8 mouse cellular contexts compared by ENCODE assay signal in the genomic region with DNA sequence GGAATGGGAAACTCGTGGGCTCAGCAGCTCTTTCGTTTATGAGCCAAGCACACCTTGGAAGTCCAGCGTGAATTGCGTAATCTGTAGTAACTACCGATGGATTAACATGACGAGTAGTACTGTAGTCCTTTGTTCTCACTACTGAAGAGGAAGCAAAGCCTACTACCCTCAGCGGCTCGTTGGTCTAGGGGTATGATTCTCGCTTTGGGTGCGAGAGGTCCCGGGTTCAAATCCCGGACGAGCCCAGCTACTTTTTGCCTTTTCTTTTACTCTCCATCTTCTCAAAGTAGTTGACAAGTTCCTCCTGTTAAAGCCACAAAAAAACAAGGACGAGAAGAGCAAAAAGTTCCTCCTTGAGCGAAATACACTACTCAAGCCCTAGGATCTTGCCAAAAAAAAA. TPM values are rescaled to one million over a fixed set of nuclear protein-coding genes. Genes with fewer than 3 reads are reported as not detected.
A peak's percentile ranks its signal among the peaks of the same experiment; 100 is the strongest.
DNase-seq lines count a peak whose midpoint lies in the region; ATAC-seq lines count a peak whose summit lies in the region.

No protein-coding gene starts in this region.

- H3K27ac ChIP-seq in intestine, embryonic 16.5 days (ENCODE audit: low read length), result no peak overlapping the region
- no peak overlapping the region for H3K27ac ChIP-seq in limb, embryonic 11.5 days (replicated peaks; ENCODE audit: low read depth, low read length)
- H3K27ac ChIP-seq in midbrain, embryonic 11.5 days (ENCODE audit: low read depth, low read length), result no peak overlapping the region

- H3K4me3 ChIP-seq in erythroblast, embryonic 14.5 days (replicated peaks), result peak overlapping the region; percentile 75
- H3K4me3 ChIP-seq in intestine, embryonic 16.5 days (ENCODE audit: low read length), result peak overlapping the region; percentile 65
- H3K4me3 ChIP-seq in limb, embryonic 11.5 days (ENCODE audit: low read depth, low read length), result peak overlapping the region; percentile 53
- peak overlapping the region; percentile 43 for H3K4me3 ChIP-seq in midbrain, embryonic 11.5 days (ENCODE audit: low read depth, low read length)

- H3K9ac ChIP-seq in intestine, embryonic 16.5 days (ENCODE audit: low read depth, low read length), result no peak overlapping the region
- no peak overlapping the region for H3K9ac ChIP-seq in limb, embryonic 11.5 days (ENCODE audit: low read length)
- no peak overlapping the region for H3K9ac ChIP-seq in midbrain, embryonic 11.5 days (ENCODE audit: low read length)

- peaks cover 61% of the 10 kb centered on the region for H3K4me1 ChIP-seq in erythroblast, embryonic 14.5 days (ENCODE audit: control insufficient read depth)
- H3K4me1 ChIP-seq in intestine, embryonic 16.5 days (ENCODE audit: control insufficient read depth, insufficient read depth, low read length), result no peaks in the 10 kb centered on the region
- H3K4me1 ChIP-seq in limb, embryonic 11.5 days (ENCODE audit: control insufficient read depth, insufficient read depth, low read length), result no peaks in the 10 kb centered on the region; the same call in 1 of the 2 replicates
- H3K4me1 ChIP-seq in midbrain, embryonic 11.5 days (ENCODE audit: control insufficient read depth, insufficient read depth, low read length), result peaks cover 3% of the 10 kb centered on the region; the same call in 1 of the 2 replicates

- H3K36me3 ChIP-seq in erythroblast, embryonic 14.5 days (ENCODE audit: control insufficient read depth), result no peaks in the 10 kb centered on the region
- no peaks in the 10 kb centered on the region for H3K36me3 ChIP-seq in intestine, embryonic 16.5 days (ENCODE audit: control insufficient read depth, insufficient read depth, low read length)
- no peaks in the 10 kb centered on the region for H3K36me3 ChIP-seq in limb, embryonic 11.5 days (ENCODE audit: control insufficient read depth, insufficient read depth, low read length)
- no peaks in the 10 kb centered on the region for H3K36me3 ChIP-seq in midbrain, embryonic 11.5 days (ENCODE audit: control insufficient read depth, insufficient read depth, low read length)

- H3K4me2 ChIP-seq in intestine, embryonic 16.5 days (ENCODE audit: low read depth, low read length), result peak overlapping the region; percentile 53
- H3K4me2 ChIP-seq in limb, embryonic 11.5 days (ENCODE audit: low read depth, severe bottlenecking), result peak overlapping the region; percentile 70
- H3K4me2 ChIP-seq in midbrain, embryonic 11.5 days, result peak overlapping the region; percentile 60

- WGBS in intestine, embryonic 16.5 days, result 2% methylated on average over 15 of the region's 15 CpGs
- under 1% methylated on average over 15 of the region's 15 CpGs for WGBS in limb, embryonic 11.5 days
- under 1% methylated on average over 15 of the region's 15 CpGs for WGBS in midbrain, embryonic 11.5 days

- H3K9me3 ChIP-seq in erythroblast, embryonic 14.5 days (ENCODE audit: control insufficient read depth, low read length), result peaks cover 3% of the 10 kb centered on the region; the same call in 1 of the 2 replicates
- H3K9me3 ChIP-seq in intestine, embryonic 16.5 days (ENCODE audit: control insufficient read depth, low read length), result no peaks in the 10 kb centered on the region
- H3K9me3 ChIP-seq in limb, embryonic 11.5 days (ENCODE audit: control insufficient read depth, low read length), result no peaks in the 10 kb centered on the region
- H3K9me3 ChIP-seq in midbrain, embryonic 11.5 days (ENCODE audit: control insufficient read depth, low read length), result no peaks in the 10 kb centered on the region

- peak; percentile 53 to 65 for DNase-seq in cerebellum, postnatal 14 days
- DNase-seq in gastrocnemius, postnatal 10 days, result peak; percentile 49
- DNase-seq in limb, embryonic 11.5 days (ENCODE audit: low spot score), result peak; percentile 92
- DNase-seq in midbrain, embryonic 11.5 days (ENCODE audit: low spot score, missing footprints), result peak; percentile 97
- peak; percentile 60 for DNase-seq in spleen, adult 12 weeks (ENCODE audit: low spot score)

- no peaks in the 10 kb centered on the region for H3K27me3 ChIP-seq in erythroblast, embryonic 14.5 days (ENCODE audit: control insufficient read depth)
- H3K27me3 ChIP-seq in intestine, embryonic 16.5 days (replicated peaks; ENCODE audit: control insufficient read depth, insufficient read depth, low read length), result no peaks in the 10 kb centered on the region
- no peaks in the 10 kb centered on the region for H3K27me3 ChIP-seq in limb, embryonic 11.5 days (ENCODE audit: control insufficient read depth, insufficient read depth, low read length)
- peaks cover 15% of the 10 kb centered on the region for H3K27me3 ChIP-seq in midbrain, embryonic 11.5 days (ENCODE audit: control insufficient read depth, insufficient read depth, low read length)

- ATAC-seq in erythroblast, adult 5-6 weeks (replicated peaks; ENCODE audit: low FRiP score, poor library complexity, severe bottlenecking), result no peak
- ATAC-seq in intestine, embryonic 16.5 days, result peak; percentile 70
- ATAC-seq in limb, embryonic 11.5 days (ENCODE audit: insufficient number of reproducible peaks, low FRiP score, low TSS enrichment, low read depth), result peak; percentile 63; the same call in 1 of the 2 replicates
- peak; percentile 60; the same call in 1 of the 2 replicates for ATAC-seq in midbrain, embryonic 11.5 days (ENCODE audit: low FRiP score)

RNA-seq across cellular contexts. Expression of a gene that starts 17.7 kb away (rescaled TPM):
- 1.1 and 1.4 TPM in 2 replicates for polyA plus RNA-seq in erythroblast, embryonic 14.5 days (2012)
- 20.9 and 24.0 TPM in 2 replicates for total RNA-seq in erythroblast, adult 5-6 weeks (2015; ENCODE audit: low replicate concordance)
- 65.4 and 81.5 TPM in 2 replicates for total RNA-seq in erythroblast, adult 5-6 weeks (2017; ENCODE audit: low replicate concordance)
- 10 to 100 TPM; 50.9 to 58.2 TPM for total RNA-seq in gastrocnemius, postnatal 10 days (2021)
- 43.4 and 53.5 TPM in 2 replicates for polyA plus RNA-seq in intestine, embryonic 16.5 days (2015; fragmentation: Nextera tagmentation; extraction: Ambion mirVana)
- polyA plus RNA-seq in limb, embryonic 11.5 days (2014; fragmentation: Nextera tagmentation; extraction: Ambion mirVana), result 47.9 and 54.0 TPM in 2 replicates
- 42.8 and 47.4 TPM in 2 replicates for polyA plus RNA-seq in midbrain, embryonic 11.5 days (2014; fragmentation: Nextera tagmentation; extraction: Ambion mirVana)

RNA-seq across cellular contexts. Expression of a gene that starts 38.4 kb away (rescaled TPM):
- polyA plus RNA-seq in erythroblast, embryonic 14.5 days (2012), result 0.08 TPM in 2 replicates
- not detected in 2 replicates for total RNA-seq in erythroblast, adult 5-6 weeks (2015; ENCODE audit: low replicate concordance)
- total RNA-seq in erythroblast, adult 5-6 weeks (2017; ENCODE audit: low replicate concordance), result 0.56 TPM in 1 of 2 replicates, not detected in the other
- under 1 TPM; 0.43 to 0.63 TPM for total RNA-seq in gastrocnemius, postnatal 10 days (2021)
- polyA plus RNA-seq in intestine, embryonic 16.5 days (2015; fragmentation: Nextera tagmentation; extraction: Ambion mirVana), result 4.0 and 9.6 TPM in 2 replicates
- 2.4 and 5.0 TPM in 2 replicates for polyA plus RNA-seq in limb, embryonic 11.5 days (2014; fragmentation: Nextera tagmentation; extraction: Ambion mirVana)
- polyA plus RNA-seq in midbrain, embryonic 11.5 days (2014; fragmentation: Nextera tagmentation; extraction: Ambion mirVana), result 22.5 and 26.9 TPM in 2 replicates

RNA-seq across cellular contexts. Expression of a gene that starts 50.6 kb away (rescaled TPM):
- 4.2 and 5.7 TPM in 2 replicates for polyA plus RNA-seq in erythroblast, embryonic 14.5 days (2012)
- total RNA-seq in erythroblast, adult 5-6 weeks (2015; ENCODE audit: low replicate concordance), result 27.4 and 43.2 TPM in 2 replicates
- 2.5 and 23.8 TPM in 2 replicates for total RNA-seq in erythroblast, adult 5-6 weeks (2017; ENCODE audit: low replicate concordance)
- 100 to 1,000 TPM; 828 to 975 TPM for total RNA-seq in gastrocnemius, postnatal 10 days (2021)
- 906 and 911 TPM in 2 replicates for polyA plus RNA-seq in intestine, embryonic 16.5 days (2015; fragmentation: Nextera tagmentation; extraction: Ambion mirVana)
- 663 and 706 TPM in 2 replicates for polyA plus RNA-seq in limb, embryonic 11.5 days (2014; fragmentation: Nextera tagmentation; extraction: Ambion mirVana)
- 739 and 783 TPM in 2 replicates for polyA plus RNA-seq in midbrain, embryonic 11.5 days (2014; fragmentation: Nextera tagmentation; extraction: Ambion mirVana)

RNA-seq across cellular contexts. Expression of a gene that starts 56.8 kb away (rescaled TPM):
- polyA plus RNA-seq in erythroblast, embryonic 14.5 days (2012), result 1.2 TPM in 2 replicates
- total RNA-seq in erythroblast, adult 5-6 weeks (2015; ENCODE audit: low replicate concordance), result 27.2 and 38.0 TPM in 2 replicates
- 42.0 and 49.9 TPM in 2 replicates for total RNA-seq in erythroblast, adult 5-6 weeks (2017; ENCODE audit: low replicate concordance)
- 10 to 100 TPM; 48.1 to 52.6 TPM for total RNA-seq in gastrocnemius, postnatal 10 days (2021)
- 27.3 and 27.9 TPM in 2 replicates for polyA plus RNA-seq in intestine, embryonic 16.5 days (2015; fragmentation: Nextera tagmentation; extraction: Ambion mirVana)
- polyA plus RNA-seq in limb, embryonic 11.5 days (2014; fragmentation: Nextera tagmentation; extraction: Ambion mirVana), result 52.0 and 54.4 TPM in 2 replicates
- 54.5 and 57.0 TPM in 2 replicates for polyA plus RNA-seq in midbrain, embryonic 11.5 days (2014; fragmentation: Nextera tagmentation; extraction: Ambion mirVana)

Comparison
In these comparisons a context has a peak if more than half of its experiments do, and no peak if none do; other contexts are left out.
1. RNA of a gene that starts 17.7 kb away (polyA plus RNA-seq): 47.9 to 54.0 TPM in limb, embryonic 11.5 days, 43.4 to 53.5 TPM in intestine, embryonic 16.5 days and 42.8 to 47.4 TPM in midbrain, embryonic 11.5 days; 1.1 to 1.4 TPM in erythroblast, embryonic 14.5 days; every median in the first group is over 10 times any median in the second.
2. RNA of a gene that starts 50.6 kb away (polyA plus RNA-seq): 906 to 911 TPM in intestine, embryonic 16.5 days, 739 to 783 TPM in midbrain, embryonic 11.5 days and 663 to 706 TPM in limb, embryonic 11.5 days; 4.2 to 5.7 TPM in erythroblast, embryonic 14.5 days; every median in the first group is over 10 times any median in the second.
3. Peak in every context shown above with its lines, with median percentiles within 50 percentile points of each other: H3K4me3 ChIP-seq, DNase-seq and H3K4me2 ChIP-seq.